Mouse (Mus musculus) erythroblast, embryonic 14.5 days (primary cell): ENCODE measurements around the gene Gadd45g.

Experiments used
- GATA1 ChIP-seq: IDR thresholded peaks from 2 replicates; pipeline ENCODE4 v1.6.1; 2012; ENCODE audit warnings: low read length, inconsistent platforms, mixed read lengths
- TAL1 ChIP-seq: IDR thresholded peaks from 3 replicates; pipeline ENCODE4 v1.6.1; 2012; ENCODE audit warnings: low read length, inconsistent platforms, mixed read lengths

- TF ChIP-seq GATA1 (no peak), TAL1 (no peak)
Observed at GRCm38 (mm10) chr13:51876131-51876530, 29.7 kb downstream of the Gadd45g start.
